In the genomic region with DNA sequence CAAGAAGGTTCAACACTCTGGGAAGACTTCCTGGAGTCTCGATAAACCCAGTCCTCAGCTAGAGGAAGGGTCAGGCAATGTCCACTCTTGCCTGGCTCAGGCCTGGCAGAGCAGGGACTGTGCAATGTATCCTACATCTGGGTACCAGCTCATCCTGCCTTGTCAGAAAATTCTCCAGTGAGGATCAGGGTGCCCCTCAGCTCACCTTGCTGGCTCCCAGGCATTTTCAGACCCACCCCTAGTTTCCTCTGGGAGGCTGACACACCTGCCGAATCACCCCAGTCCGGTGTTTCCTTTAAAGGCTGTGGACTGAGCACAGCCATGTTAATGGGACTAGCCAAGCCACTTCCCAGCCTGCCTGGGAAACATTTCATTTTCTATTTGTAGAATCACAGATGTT, we compare ENCODE assay signal across 28 mouse cellular contexts. TPM values are rescaled to one million over a fixed set of nuclear protein-coding genes. Genes with fewer than 3 reads are reported as not detected.
DNase-seq lines count a peak whose midpoint lies in the region; ATAC-seq and TF ChIP-seq lines count a peak whose summit lies in the region.
"Had no signal": no experiment of that assay in that cellular context is flagged by ENCODE, and none has a peak within 500 bp of the region (broad histone marks: within the 10 kb centered on the region; RNA-seq: fewer than 3 reads in every experiment).

No protein-coding gene starts in this region.

- no peak for ATAC-seq in stomach, embryonic 15.5 days (ENCODE audit: insufficient read depth, low FRiP score, low read depth)
- ATAC-seq in stomach, postnatal 0 days (ENCODE audit: low FRiP score, low TSS enrichment) = no peak
- ATAC-seq: activated CD4-positive, CD25-positive, alpha-beta regulatory T cell, adult 4 months; forebrain, embryonic 14.5 days; forebrain, embryonic 16.5 days; Patski had no signal

- H3K36me3 ChIP-seq in heart, embryonic 10.5 days = no peaks in the 10 kb centered on the region
- no peaks in the 10 kb centered on the region for H3K36me3 ChIP-seq in stomach, embryonic 15.5 days
- H3K36me3 ChIP-seq in stomach, postnatal 0 days (ENCODE audit: control insufficient read depth, insufficient read depth, low read length) = no peaks in the 10 kb centered on the region
- H3K36me3 ChIP-seq: embryonic facial prominence, embryonic 13.5 days; embryonic facial prominence, embryonic 15.5 days; forebrain, embryonic 10.5 days; forebrain, embryonic 12.5 days had no signal

- no peak overlapping the region for H3K4me3 ChIP-seq in heart, embryonic 10.5 days
- H3K4me3 ChIP-seq in stomach, embryonic 15.5 days (replicated peaks) = no peak overlapping the region
- no peak overlapping the region for H3K4me3 ChIP-seq in stomach, postnatal 0 days (ENCODE audit: low read depth, low read length)
- H3K4me3 ChIP-seq: embryonic facial prominence, embryonic 13.5 days; embryonic facial prominence, embryonic 15.5 days; erythroblast, embryonic 14.5 days; forebrain, embryonic 10.5 days; forebrain, embryonic 12.5 days had no signal

- WGBS in heart, embryonic 10.5 days = 68% methylated on average over 3 of the region's 3 CpGs
- WGBS in stomach, embryonic 15.5 days = 60% methylated on average over 3 of the region's 3 CpGs
- 53% methylated on average over 3 of the region's 3 CpGs for WGBS in stomach, postnatal 0 days

- intact Hi-C loops in heart, postnatal 36 days (cut with DNase I) = no loop called here

- H3K9ac ChIP-seq in stomach, embryonic 15.5 days = no peak overlapping the region
- H3K9ac ChIP-seq in stomach, postnatal 0 days (ENCODE audit: low read length) = no peak overlapping the region
- H3K9ac ChIP-seq: embryonic facial prominence, embryonic 13.5 days; embryonic facial prominence, embryonic 15.5 days; forebrain, embryonic 12.5 days had no signal

- DNase-seq in heart, adult 11 months = peak; percentile 85
- no peak for DNase-seq in heart, postnatal 36 days
- peak; percentile 70 for DNase-seq in heart, embryonic 10.5 days (ENCODE audit: low spot score)
- DNase-seq in heart, adult 8-10 months (ENCODE audit: low spot score) = no peak
- DNase-seq in stomach, postnatal 0 days (ENCODE audit: low spot score) = no peak
- peak; percentile 64 for DNase-seq in adipocyte (ENCODE audit: low spot score)
- DNase-seq in lung, postnatal 25 days (ENCODE audit: low spot score) = no peak
- DNase-seq: adrenal gland, adult 2 months; adrenal gland, postnatal 10 days; adrenal gland, postnatal 25 days; cerebellum, adult 11 months; cerebellum, adult 18-20 months; cerebellum, adult 8-10 months; cerebellum, adult 9-11 months; cerebellum, postnatal 14 days; cerebellum, postnatal 36 days; embryo, embryonic 11 days had no signal

- H3K27ac ChIP-seq in heart, embryonic 10.5 days = no peak overlapping the region
- peak overlapping the region; percentile 26; the same call in 1 of the 2 replicates for H3K27ac ChIP-seq in stomach, embryonic 15.5 days
- no peak overlapping the region for H3K27ac ChIP-seq in stomach, postnatal 0 days (replicated peaks)
- H3K27ac ChIP-seq: embryonic facial prominence, embryonic 13.5 days; embryonic facial prominence, embryonic 15.5 days; forebrain, embryonic 10.5 days; forebrain, embryonic 12.5 days had no signal

- no peak overlapping the region for H3K4me2 ChIP-seq in stomach, embryonic 15.5 days
- no peak overlapping the region for H3K4me2 ChIP-seq in stomach, postnatal 0 days (replicated peaks; ENCODE audit: low read depth)
- H3K4me2 ChIP-seq: embryonic facial prominence, embryonic 13.5 days; embryonic facial prominence, embryonic 15.5 days; forebrain, embryonic 12.5 days had no signal

- H3K9me3 ChIP-seq in heart, embryonic 10.5 days = no peaks in the 10 kb centered on the region
- no peaks in the 10 kb centered on the region for H3K9me3 ChIP-seq in stomach, embryonic 15.5 days
- H3K9me3 ChIP-seq in stomach, postnatal 0 days (ENCODE audit: control insufficient read depth, low read length) = no peaks in the 10 kb centered on the region
- H3K9me3 ChIP-seq: embryonic facial prominence, embryonic 13.5 days; embryonic facial prominence, embryonic 15.5 days; forebrain, embryonic 10.5 days; forebrain, embryonic 12.5 days had no signal

- TF ChIP-seq EP300 in stomach, postnatal 0 days (optimal IDR thresholded peaks at IDR 0.05) = no peak

- peaks cover 13% of the 10 kb centered on the region for H3K4me1 ChIP-seq in heart, embryonic 10.5 days
- H3K4me1 ChIP-seq in stomach, embryonic 15.5 days = peaks cover 3% of the 10 kb centered on the region; the same call in 1 of the 2 replicates
- H3K4me1 ChIP-seq in stomach, postnatal 0 days (replicated peaks; ENCODE audit: control insufficient read depth, insufficient read depth) = no peaks in the 10 kb centered on the region
- H3K4me1 ChIP-seq: embryonic facial prominence, embryonic 13.5 days; embryonic facial prominence, embryonic 15.5 days; forebrain, embryonic 10.5 days; forebrain, embryonic 12.5 days had no signal

- H3K27me3 ChIP-seq in heart, embryonic 10.5 days (ENCODE audit: insufficient read depth, poor library complexity, severe bottlenecking) = no peaks in the 10 kb centered on the region
- no peaks in the 10 kb centered on the region for H3K27me3 ChIP-seq in stomach, embryonic 15.5 days (replicated peaks)
- no peaks in the 10 kb centered on the region for H3K27me3 ChIP-seq in stomach, postnatal 0 days (ENCODE audit: control insufficient read depth, insufficient read depth, low read length)
- H3K27me3 ChIP-seq: embryonic facial prominence, embryonic 13.5 days; embryonic facial prominence, embryonic 15.5 days; forebrain, embryonic 12.5 days had no signal

- no peak for TF ChIP-seq CTCF in stomach, postnatal 0 days (IDR thresholded peaks at IDR 0.05; ENCODE audit: low read depth)

RNA-seq across cellular contexts. Expression of a gene that starts 37.9 kb away (rescaled TPM):
- 100 to 1,000 TPM; 339 to 436 TPM for total RNA-seq in heart, postnatal 36 days (2021)
- 10.8 and 15.4 TPM in 2 replicates for polyA plus RNA-seq in heart, embryonic 10.5 days (2016; fragmentation: Nextera tagmentation; extraction: Ambion mirVana)
- 100 to 1,000 TPM; 352 to 622 (median 508) TPM for total RNA-seq in heart, adult 8-10 months (2022)
- 5.3 and 6.0 TPM in 2 replicates for polyA plus RNA-seq in stomach, embryonic 15.5 days (2015; fragmentation: Nextera tagmentation; extraction: Ambion mirVana)
- polyA plus RNA-seq in stomach, postnatal 0 days (2015; fragmentation: Nextera tagmentation; extraction: Ambion mirVana) = 2.0 and 2.7 TPM in 2 replicates
- total RNA-seq: MEL had no signal

RNA-seq across cellular contexts. Expression of a gene that starts 43.9 kb away (rescaled TPM):
- total RNA-seq in heart, postnatal 36 days (2021) = 10 to 100 TPM; 36.9 to 43.4 TPM
- polyA plus RNA-seq in heart, embryonic 10.5 days (2016; fragmentation: Nextera tagmentation; extraction: Ambion mirVana) = 34.7 and 44.9 TPM in 2 replicates
- 10 to 100 TPM; 36.9 to 46.5 (median 44.0) TPM for total RNA-seq in heart, adult 8-10 months (2022)
- polyA plus RNA-seq in stomach, embryonic 15.5 days (2015; fragmentation: Nextera tagmentation; extraction: Ambion mirVana) = 40.6 and 41.7 TPM in 2 replicates
- 67.3 and 69.5 TPM in 2 replicates for polyA plus RNA-seq in stomach, postnatal 0 days (2015; fragmentation: Nextera tagmentation; extraction: Ambion mirVana)

Comparison
In these comparisons a context has a peak if more than half of its experiments do, and no peak if none do; other contexts are left out.
1. DNase-seq: peak in heart, adult 11 months (single experiment), heart, embryonic 10.5 days (single experiment) and adipocyte (single experiment); none in heart, postnatal 36 days (0 of 2), heart, adult 8-10 months (single experiment), stomach, postnatal 0 days (single experiment) and lung, postnatal 25 days (single experiment).